17 mouse cellular contexts compared by ENCODE assay signal in genomic region chr1:93577861-93578260, GRCm38 (mm10).
A peak's percentile ranks its signal among the peaks of the same experiment; 100 is the strongest.
DNase-seq lines count a peak whose midpoint lies in the region; ATAC-seq lines count a peak whose summit lies in the region.
"Had no signal": no experiment of that assay in that cellular context is flagged by ENCODE, and none has a peak within 500 bp of the region (broad histone marks: within the 10 kb centered on the region; RNA-seq: fewer than 3 reads in every experiment).

No protein-coding gene starts in this region.

- ATAC-seq in frontal cortex, adult (ENCODE audit: low TSS enrichment) = peak; percentile 87
- ATAC-seq in megakaryocyte-erythroid progenitor cell, adult 5-6 weeks (replicated peaks; ENCODE audit: low FRiP score, low TSS enrichment, poor library complexity, severe bottlenecking) = no peak
- ATAC-seq: forebrain, embryonic 13.5 days had no signal

- no peak for DNase-seq in frontal cortex, postnatal 25 days (ENCODE audit: low spot score in 2 of 2)
- DNase-seq in layer of hippocampus, adult 18-20 months (ENCODE audit: low spot score in 2 of 2) = peak; percentile 32 to 59
- DNase-seq in left cerebral cortex, adult 18-20 months (ENCODE audit: low spot score in 2 of 2) = peak; percentile 20 to 22
- DNase-seq in right cerebral cortex, postnatal 25 days = peak; percentile 52
- no peak for DNase-seq in thymus, postnatal 25 days
- no peak for DNase-seq in cerebellum, postnatal 10 days
- DNase-seq: adrenal gland, adult 2 months; cerebellum, postnatal 14 days; heart, adult 11 months; heart, postnatal 36 days; kidney, adult 18-20 months; kidney, postnatal 25 days; lung, postnatal 10 days; thymus, adult 2 months had no signal

Comparison
In these comparisons a context has a peak if more than half of its experiments do, and no peak if none do; other contexts are left out.
1. DNase-seq: peak in layer of hippocampus, adult 18-20 months (2 of 2), left cerebral cortex, adult 18-20 months (2 of 2) and right cerebral cortex, postnatal 25 days (single experiment); none in frontal cortex, postnatal 25 days (0 of 2), thymus, postnatal 25 days (single experiment) and cerebellum, postnatal 10 days (0 of 2).